In genomic region chr14:121177907-121178306, GRCm38 (mm10) we compare ENCODE assay signal across 25 mouse cellular contexts.
DNase-seq lines count a peak whose midpoint lies in the region; ATAC-seq lines count a peak whose summit lies in the region.
"Had no signal": no experiment of that assay in that cellular context is flagged by ENCODE, and none has a peak within 500 bp of the region (broad histone marks: within the 10 kb centered on the region; RNA-seq: fewer than 3 reads in every experiment).

No protein-coding gene starts in this region.

- H3K4me3 ChIP-seq in forebrain, embryonic 10.5 days = no peak overlapping the region
- no peak overlapping the region for H3K4me3 ChIP-seq in forebrain, embryonic 12.5 days (replicated peaks)
- no peak overlapping the region for H3K4me3 ChIP-seq in kidney, embryonic 15.5 days (replicated peaks)
- H3K4me3 ChIP-seq: embryonic facial prominence, embryonic 13.5 days; erythroblast, embryonic 14.5 days; heart, embryonic 15.5 days; liver, embryonic 15.5 days; megakaryocyte, embryonic 14.5 days; stomach, embryonic 15.5 days had no signal

- peak overlapping the region; percentile 65 for H3K27ac ChIP-seq in forebrain, embryonic 10.5 days
- H3K27ac ChIP-seq in forebrain, embryonic 12.5 days = no peak overlapping the region
- H3K27ac ChIP-seq in kidney, embryonic 15.5 days = 0 out of 2 replicates have a peak overlapping the region, but pooled peaks have one; percentile 28
- H3K27ac ChIP-seq: embryonic facial prominence, embryonic 13.5 days; heart, embryonic 15.5 days; liver, embryonic 15.5 days; stomach, embryonic 15.5 days had no signal

- H3K4me1 ChIP-seq in forebrain, embryonic 10.5 days = peaks cover 24% of the 10 kb centered on the region
- H3K4me1 ChIP-seq in forebrain, embryonic 12.5 days = peaks cover 4% of the 10 kb centered on the region
- peaks cover 49% of the 10 kb centered on the region for H3K4me1 ChIP-seq in kidney, embryonic 15.5 days
- H3K4me1 ChIP-seq: megakaryocyte, embryonic 14.5 days had no signal

- no peak overlapping the region for H3K9ac ChIP-seq in forebrain, embryonic 12.5 days
- no peak overlapping the region for H3K9ac ChIP-seq in kidney, embryonic 15.5 days
- H3K9ac ChIP-seq: embryonic facial prominence, embryonic 13.5 days; heart, embryonic 15.5 days; liver, embryonic 15.5 days; stomach, embryonic 15.5 days had no signal

- DNase-seq in forebrain, embryonic 10.5 days (ENCODE audit: extremely low spot score, low spot score) = no peak
- no peak for DNase-seq in kidney, postnatal 14 days
- DNase-seq in lung, postnatal 10 days = peak; percentile 10
- no peak for DNase-seq in lung, postnatal 4 days
- peak; percentile 64 for DNase-seq in forelimb bud, embryonic 11.5 days (ENCODE audit: low read depth, low spot score)
- DNase-seq in adrenal gland, postnatal 10 days = no peak
- DNase-seq: adrenal gland, postnatal 25 days; cerebellum, adult 8-10 months; cerebellum, postnatal 36 days; embryo, embryonic 11 days; heart, postnatal 36 days; kidney, postnatal 10 days; layer of hippocampus, adult 9-11 months; liver; thymus, adult 18-20 months; thymus, postnatal 36 days had no signal

- 75% methylated on average over 6 of the region's 6 CpGs for WGBS in forebrain, embryonic 10.5 days
- 58% methylated on average over 6 of the region's 6 CpGs for WGBS in forebrain, embryonic 12.5 days
- WGBS in kidney, embryonic 15.5 days = 56% methylated on average over 6 of the region's 6 CpGs

- H3K36me3 ChIP-seq in forebrain, embryonic 10.5 days (replicated peaks) = peaks cover 16% of the 10 kb centered on the region; the same call in 1 of the 2 replicates
- H3K36me3 ChIP-seq in forebrain, embryonic 12.5 days (replicated peaks) = no peaks in the 10 kb centered on the region
- peaks cover 8% of the 10 kb centered on the region; the same call in 1 of the 2 replicates for H3K36me3 ChIP-seq in kidney, embryonic 15.5 days
- H3K36me3 ChIP-seq: liver, embryonic 15.5 days; stomach, embryonic 15.5 days had no signal

- H3K27me3 ChIP-seq in forebrain, embryonic 10.5 days (ENCODE audit: poor library complexity, severe bottlenecking) = no peaks in the 10 kb centered on the region
- no peaks in the 10 kb centered on the region for H3K27me3 ChIP-seq in forebrain, embryonic 12.5 days
- no peaks in the 10 kb centered on the region for H3K27me3 ChIP-seq in kidney, embryonic 15.5 days
- H3K27me3 ChIP-seq: embryonic facial prominence, embryonic 13.5 days; heart, embryonic 15.5 days; liver, embryonic 15.5 days; stomach, embryonic 15.5 days had no signal

- H3K4me2 ChIP-seq in forebrain, embryonic 12.5 days = no peak overlapping the region
- H3K4me2 ChIP-seq in kidney, embryonic 15.5 days = no peak overlapping the region
- H3K4me2 ChIP-seq: embryonic facial prominence, embryonic 13.5 days; heart, embryonic 15.5 days; liver, embryonic 15.5 days; stomach, embryonic 15.5 days had no signal

- H3K9me3 ChIP-seq in forebrain, embryonic 10.5 days = no peaks in the 10 kb centered on the region
- H3K9me3 ChIP-seq in forebrain, embryonic 12.5 days = no peaks in the 10 kb centered on the region
- no peaks in the 10 kb centered on the region for H3K9me3 ChIP-seq in kidney, embryonic 15.5 days (replicated peaks)
- H3K9me3 ChIP-seq: embryonic facial prominence, embryonic 13.5 days; heart, embryonic 15.5 days; liver, embryonic 15.5 days; stomach, embryonic 15.5 days had no signal

- ATAC-seq in forebrain, embryonic 12.5 days (ENCODE audit: low FRiP score) = no peak
- 0 out of 2 replicates have a peak, but pooled peaks have one; percentile 17 for ATAC-seq in kidney, embryonic 15.5 days (replicated peaks; ENCODE audit: low FRiP score)
- ATAC-seq: forebrain, embryonic 14.5 days had no signal

Comparison
In these comparisons a context has a peak if more than half of its experiments do, and no peak if none do; other contexts are left out.
1. DNase-seq: peak in lung, postnatal 10 days (single experiment) and forelimb bud, embryonic 11.5 days (single experiment); none in forebrain, embryonic 10.5 days (single experiment), kidney, postnatal 14 days (single experiment), lung, postnatal 4 days (0 of 2) and adrenal gland, postnatal 10 days (single experiment).